Mouse (Mus musculus): ENCODE data around the gene Dydc2.

Dydc2 gene

GRCm38 (mm10) chr14:41001576-41001975, 67.4 kb downstream of the Dydc2 start:
- DNase-seq (ENCODE audit: low read depth, low spot score): no peak

- no peak for DNase-seq (ENCODE audit: low read depth, low spot score)
Measured at GRCm38 (mm10) chr14:41000801-41001200, 68.2 kb downstream of the Dydc2 start.

- peak; percentile 74 for DNase-seq (ENCODE audit: low read depth, low spot score)
Measured at GRCm38 (mm10) chr14:40999904-41000645, 68.9 kb downstream of the Dydc2 start.

All from CD4-positive helper T cell, adult 2 months (primary cell).